Mouse (Mus musculus): ENCODE data around the gene Crabp2.
A peak's percentile ranks its signal among the peaks of the same experiment; 100 is the strongest.
"Not testable (repeated sequence)": the region's sequence is repeated elsewhere in the genome, so short reads cannot be mapped to it uniquely, and the experiment has no call there.

Crabp2 gene

DNA sequence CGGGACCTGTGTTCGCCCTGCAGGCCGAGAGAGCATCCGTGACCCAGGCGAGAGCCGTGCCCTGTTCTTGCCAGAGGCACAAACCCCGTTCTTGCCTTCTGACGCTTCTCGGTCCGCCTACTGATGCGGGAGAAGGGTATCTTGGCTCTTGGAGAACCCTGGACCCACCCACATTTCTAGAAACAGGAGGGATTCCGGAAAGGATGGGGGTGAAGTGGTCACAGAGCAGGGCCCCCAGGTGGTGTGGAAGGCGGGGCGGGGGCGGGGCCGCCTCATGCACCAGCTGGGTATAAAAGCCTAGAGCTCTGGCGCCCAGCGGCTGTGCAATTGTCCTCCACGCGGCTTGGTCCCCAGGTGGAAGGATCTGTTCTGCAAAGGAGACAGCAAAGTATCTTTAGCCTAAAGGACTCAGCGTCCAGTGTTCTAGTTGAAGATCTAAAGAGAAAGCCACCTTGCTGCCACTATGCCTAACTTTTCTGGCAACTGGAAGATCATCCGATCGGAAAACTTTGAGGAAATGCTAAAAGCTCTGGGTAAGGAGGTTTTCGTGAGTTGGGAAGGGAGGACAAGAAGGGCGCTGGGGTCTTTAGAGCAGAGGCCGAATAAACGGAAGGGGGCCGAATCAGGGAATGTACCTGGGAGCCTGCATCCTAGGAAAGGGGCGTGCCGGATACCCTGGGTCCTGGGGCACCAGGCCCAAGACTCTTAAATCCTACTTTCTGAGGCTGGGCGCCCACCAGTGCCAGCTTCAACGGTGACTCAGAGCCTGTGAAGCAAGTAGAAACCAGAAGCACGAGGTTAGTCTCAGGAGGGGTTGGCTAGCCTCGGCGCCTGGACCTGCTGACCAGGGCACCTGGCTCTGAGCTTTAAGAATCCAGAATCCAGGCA, at the start of gene Crabp2:
Gene Crabp2 (plus strand): TSS at position 289 of the 888 bp plus-strand sequence.
- no peak for DNase-seq

DNA sequence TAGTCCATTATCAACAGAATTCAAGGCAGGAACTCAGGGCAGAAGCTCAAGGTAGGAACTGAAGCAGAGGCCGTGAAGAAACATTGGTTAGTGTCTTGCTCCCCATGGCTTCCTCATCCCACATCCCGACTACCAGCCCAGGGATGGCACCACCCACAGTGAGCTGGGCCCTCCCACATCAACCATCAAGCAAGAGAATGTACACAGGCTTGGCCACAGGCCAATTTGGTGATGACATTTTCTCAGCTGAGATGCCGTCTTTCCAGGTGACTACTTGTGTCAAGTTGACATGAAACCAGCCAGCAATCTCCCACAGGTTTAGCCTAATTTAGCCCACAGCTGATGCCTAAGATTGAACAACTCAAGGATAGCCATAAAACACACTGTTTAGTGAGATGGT, 49.2 kb upstream of the Crabp2 start:
- DNase-seq = no peak

DNA sequence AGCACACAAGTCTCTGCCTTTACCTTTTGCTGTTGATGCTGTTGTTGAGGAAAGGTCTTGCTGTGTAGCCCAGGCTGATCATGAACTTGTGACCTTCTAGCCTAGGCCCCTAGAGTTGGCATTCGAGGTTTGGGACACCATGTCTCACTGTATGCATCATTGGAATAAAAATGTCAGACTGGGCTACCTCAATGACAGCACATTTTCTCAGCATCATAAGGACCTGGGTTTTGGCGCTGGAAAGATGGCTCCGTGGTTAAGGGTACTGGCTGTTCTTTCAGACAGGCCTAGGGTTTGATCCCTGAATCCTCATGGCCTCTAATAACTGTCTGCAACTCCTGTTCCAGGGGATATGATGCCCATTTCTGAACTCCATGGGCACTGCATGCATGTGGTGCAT, 48.7 kb upstream of the Crabp2 start:
- DNase-seq = no peak

DNA sequence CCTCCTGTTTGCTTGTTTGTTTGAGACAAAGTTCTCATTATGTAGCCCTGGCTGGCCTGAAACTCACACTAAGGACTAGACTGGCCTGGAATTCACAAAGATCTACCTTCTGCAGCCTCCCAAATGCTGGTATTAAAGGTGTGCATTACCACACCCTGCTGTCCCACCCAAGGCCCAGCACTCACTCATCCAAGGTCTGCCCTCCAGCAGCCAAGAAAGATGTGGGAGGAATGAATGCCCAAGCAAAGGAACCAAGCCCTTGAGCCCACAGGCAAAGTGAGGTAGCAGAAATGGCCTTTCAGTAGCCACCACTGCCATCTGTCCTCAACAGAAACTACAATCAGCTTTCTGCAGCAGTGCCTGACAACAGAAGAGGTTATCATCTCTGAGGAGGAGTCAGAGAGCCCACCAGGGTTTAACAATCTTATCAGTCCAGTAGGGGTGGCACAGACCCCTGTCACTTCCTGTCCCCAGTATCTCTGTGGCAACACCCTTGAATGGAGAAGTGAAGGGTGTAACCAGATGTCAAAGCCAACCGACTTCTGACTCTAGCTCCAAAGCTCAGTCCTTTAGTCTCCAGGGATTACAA, 47.3 kb upstream of the Crabp2 start:
- DNase-seq = no peak

DNA sequence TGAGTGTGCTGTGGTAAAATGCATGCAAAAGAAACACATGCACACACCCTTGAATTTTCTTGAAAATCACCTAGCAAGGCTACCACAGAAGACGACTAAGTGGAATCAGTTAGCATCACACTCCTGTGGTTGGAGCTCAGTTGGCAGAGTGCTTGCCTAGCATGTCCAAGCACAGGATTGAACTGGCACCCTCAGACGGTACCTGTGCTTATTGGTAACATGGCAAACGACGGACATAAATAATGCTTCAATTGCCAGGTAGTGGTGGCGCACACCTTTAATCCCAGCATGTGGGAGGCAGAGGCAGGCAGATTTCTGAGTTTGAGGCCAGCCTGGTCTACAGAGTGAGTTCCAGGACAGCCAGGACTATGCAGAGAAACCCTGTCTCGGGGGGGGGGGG, 46.5 kb upstream of the Crabp2 start:
- not testable (repeated sequence) for DNase-seq

DNA sequence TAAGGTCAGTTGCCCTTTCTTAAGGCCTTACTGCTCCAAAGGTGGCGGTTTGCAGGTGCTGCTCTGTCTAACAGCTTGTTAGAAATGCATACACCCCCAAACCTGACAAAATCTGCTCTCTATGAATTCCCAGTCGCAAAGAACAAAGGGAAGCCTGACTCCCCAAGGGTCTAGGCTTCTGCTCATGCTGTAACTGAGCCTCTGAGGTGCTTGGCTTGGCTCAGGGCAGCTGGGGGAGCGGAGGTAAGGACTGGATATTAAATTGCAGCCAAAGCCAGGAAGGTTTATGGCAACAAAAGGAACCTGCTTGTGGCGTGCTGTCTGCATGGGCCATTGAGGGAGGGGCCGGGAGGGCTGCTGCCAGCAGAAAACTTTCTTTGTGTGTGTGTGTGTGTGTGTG, 44.6 kb upstream of the Crabp2 start:
- no peak for DNase-seq

DNA sequence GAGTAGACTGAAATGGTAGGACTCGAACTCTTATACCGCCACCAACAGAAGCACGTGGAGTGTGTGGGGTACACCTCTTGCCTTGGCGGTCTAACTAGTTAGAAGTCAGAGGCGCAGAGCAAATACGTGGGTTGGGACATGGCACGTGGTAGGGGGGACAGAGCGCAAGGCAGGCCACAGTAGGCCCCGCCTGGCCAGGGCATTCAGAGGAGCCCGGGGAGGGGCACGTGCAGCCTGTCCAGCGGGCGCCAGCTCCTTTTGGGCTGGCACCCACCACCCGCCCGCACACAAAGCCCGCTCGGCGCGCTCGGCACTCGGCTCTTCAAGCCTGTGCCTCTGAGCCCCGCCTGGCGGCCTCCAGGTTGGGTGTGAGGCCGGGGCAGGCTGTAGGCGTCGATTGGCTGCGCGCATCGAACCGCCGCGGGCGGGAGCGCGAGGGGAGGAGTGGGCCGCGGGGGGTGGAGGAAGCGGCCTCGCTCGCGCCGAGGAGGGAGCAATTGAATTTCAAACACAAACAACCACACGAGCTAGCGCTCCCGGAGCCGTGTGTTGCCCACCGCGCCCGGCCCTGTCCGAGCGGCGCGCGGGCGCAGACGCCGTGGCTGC, 42.5 kb upstream of the Crabp2 start, which contains the start of gene Hdgf:
Gene Hdgf (plus strand): TSS at position 442 of the 606 bp plus-strand sequence.
- peak; percentile 92 for DNase-seq

DNA sequence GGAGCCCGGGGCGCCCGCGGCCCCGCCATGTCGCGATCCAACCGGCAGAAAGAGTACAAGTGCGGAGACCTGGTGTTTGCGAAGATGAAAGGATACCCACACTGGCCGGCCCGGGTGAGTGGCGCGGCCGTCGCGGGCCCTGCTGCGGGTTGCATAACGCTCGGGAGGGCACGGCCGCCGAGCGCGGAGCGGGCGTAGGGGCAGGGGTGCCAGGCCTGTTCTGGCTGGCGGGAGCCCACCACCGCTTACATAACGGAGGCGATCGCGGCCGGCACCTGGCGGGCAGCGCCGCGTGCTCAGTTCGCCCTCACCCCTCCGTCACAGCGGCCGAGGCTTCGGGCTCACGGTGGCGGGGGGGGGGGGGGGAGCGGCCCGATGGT, 41.9 kb upstream of the Crabp2 start:
- DNase-seq = peak; percentile 52

DNA sequence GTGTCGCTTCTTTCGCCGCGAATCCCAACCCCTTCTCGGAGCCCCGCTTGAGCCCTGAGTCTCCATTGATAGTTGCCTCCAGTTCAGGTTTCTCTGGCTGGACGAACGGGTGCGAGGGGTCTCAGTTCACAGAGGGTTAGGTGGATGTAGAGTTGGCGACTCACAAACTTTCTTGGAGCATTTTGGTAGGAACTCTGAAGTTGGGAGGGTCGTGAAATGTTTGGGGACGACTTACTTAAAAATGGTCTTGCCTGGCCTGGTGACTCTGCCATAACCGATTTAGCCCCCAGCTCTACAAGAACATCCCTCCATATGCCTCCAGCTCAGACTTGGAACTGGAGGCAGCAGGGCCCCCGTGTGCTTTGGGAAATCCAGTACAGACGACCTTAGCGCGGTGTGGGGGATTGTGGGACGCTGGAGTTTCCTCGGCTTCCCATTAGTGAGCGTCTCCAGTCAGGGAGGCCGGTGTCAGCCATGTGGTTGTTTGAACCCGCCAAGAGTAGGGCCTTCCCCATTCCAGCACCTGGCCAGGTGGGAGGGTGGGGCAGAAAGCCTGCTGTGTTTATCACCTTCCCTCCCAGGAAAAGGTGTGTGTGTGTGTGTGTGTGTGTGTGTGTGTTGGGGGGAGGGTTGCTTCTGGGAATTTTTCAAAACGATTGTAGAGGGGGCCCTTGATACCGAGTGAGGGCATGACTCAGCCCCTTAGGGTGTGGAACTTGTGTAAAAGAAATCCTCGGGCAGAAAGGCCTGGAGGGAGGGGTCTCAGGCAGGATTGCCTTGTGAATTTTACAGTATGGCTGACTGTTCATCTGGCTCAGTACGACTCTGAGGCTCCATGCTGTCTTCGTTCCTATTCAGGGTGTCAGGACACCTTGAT, 41.2 kb upstream of the Crabp2 start:
- peak; percentile 32 for DNase-seq

DNA sequence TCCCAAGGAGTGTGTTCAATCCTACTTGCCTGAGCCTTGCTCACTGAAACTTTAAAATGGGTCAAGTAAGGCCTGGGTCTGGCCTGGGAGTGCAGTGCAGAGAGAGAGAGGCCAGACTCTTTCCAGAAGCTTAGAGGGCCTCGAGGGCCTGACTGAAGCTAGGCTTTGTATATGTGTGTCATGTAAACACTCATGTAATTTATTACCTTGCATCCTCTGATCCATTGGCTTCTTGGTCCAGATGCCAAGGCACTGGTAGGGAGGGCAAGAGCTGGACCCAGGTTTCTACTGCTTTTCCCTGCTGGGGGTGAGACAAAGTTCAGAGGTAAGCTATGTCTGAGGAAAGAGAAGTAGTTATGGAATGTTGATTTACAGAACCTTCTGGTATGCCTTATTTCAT, 40.6 kb upstream of the Crabp2 start:
- DNase-seq = no peak

DNA sequence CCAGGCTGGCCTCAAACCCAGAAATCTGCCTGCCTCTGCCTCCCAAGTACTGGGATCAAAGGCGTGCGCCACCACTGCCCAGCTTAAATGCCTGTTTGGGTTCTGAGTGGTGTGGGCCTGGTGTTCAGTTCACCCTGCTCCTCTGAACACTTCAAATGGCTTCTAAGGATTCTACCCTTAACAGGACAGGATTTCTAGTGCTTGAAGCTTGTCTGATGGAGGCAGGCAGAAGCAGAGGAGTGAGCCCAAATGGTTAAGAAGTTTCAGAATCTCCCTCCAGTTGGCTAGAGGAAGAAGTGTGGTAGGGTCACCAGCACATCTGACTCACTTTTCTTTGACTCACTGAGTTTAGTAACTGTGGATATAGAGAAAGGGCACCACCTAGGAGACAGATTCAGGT, 39.1 kb upstream of the Crabp2 start:
- DNase-seq = no peak

DNA sequence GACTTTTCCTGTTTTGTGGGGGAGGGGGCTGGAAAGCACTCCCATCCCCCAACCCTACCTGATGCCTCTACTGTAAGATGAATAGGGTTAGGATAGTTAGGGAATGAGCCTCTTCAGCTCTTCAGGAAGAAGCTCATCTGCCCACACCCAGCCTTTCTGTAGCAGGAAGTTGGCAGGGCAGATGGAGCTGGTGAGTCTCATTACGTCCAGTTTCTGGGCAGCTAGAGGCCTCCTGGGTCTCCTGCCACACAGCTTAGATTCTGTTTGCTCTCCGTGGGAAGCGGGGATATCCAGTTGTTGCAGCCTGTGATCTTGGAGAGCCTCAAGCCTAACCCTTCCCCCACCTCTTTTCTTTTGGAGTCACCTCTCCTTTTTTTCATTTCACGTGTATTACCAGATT, 38.6 kb upstream of the Crabp2 start:
- DNase-seq = no peak

DNA sequence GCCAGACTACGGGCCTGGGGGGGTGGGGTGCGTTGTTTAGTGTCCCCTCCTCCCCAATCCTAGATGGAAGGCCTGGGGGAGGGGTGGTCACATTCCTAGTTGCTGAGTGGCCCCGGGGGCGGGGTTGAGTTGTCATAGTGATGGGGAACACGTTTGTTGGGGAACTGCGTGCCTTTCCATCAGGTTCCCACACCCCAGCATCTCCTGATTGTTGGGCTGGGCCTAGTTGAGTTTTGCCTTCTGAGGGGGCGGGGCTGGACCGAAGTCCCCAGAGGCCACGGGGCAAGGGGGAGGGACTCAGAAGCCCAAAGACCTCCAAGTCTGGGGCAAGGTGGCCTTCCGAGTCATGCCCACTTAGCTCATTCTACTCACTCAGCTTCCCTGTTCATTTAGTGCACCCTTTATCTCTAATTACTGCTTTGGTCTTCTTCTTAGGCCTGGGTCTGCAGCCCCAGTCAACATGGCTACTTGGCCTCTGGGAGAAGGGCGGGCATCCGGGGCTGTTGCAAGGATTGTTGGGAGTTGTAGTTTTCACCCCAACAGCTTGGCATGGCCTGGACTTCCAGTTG, 37.8 kb upstream of the Crabp2 start:
- DNase-seq = peak; percentile 58

DNA sequence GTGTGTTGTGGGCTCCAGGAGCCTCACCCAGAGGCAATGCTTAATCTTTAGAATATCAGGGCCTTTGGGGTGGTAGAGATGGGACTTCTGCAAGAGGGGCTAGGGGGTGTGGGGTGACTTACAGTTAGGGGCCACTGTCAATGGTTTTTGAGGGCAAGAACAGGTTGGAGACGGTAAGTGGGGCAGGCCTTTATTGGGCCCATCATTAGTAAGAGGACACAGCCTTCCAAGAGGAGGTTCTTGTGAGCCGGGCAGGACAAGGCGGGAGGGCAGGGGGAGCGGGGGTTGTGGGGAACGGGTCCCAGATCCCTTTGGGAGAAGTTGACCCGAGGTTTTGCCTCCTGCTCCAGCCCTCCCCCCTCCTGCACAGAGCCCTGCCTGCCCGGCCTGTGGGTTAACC, 35.0 kb upstream of the Crabp2 start:
- DNase-seq = no peak

DNA sequence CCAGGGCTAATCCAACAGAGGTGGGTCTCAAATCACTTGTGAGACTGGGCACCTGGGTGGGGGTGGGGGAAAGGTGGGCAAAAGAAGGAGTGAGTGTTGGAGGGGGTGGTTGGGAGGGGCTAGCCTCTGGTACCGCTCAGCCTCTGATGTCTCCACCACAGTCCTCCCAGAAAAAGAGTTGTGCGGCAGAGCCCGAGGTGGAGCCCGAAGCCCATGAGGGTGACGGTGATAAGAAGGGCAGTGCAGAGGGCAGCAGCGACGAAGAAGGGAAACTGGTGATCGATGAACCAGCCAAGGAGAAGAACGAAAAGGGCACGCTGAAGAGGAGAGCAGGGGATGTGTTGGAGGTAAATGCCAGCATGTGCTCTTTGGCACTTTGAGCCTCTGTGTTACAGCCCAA, 34.6 kb upstream of the Crabp2 start:
- DNase-seq = no peak

DNA sequence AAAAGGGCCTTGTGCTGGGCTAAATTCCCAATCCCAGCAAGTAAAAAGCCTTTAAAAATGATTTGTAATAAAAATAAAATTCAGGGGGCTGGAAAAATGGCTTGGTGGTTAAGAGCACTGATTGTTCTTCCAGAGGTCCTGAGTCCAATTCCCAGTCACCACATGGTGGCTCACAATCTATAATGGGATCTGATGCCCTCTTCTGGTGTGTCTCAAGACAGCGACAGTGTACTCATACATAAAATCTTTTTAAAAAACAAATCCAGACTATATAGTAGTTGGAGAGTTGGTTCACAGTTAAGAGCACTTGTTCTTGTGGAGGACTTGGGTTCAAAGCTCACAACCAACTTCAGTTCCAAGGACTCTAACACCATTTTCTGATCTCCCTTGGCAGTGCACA, 31.5 kb upstream of the Crabp2 start:
- DNase-seq = no peak

DNA sequence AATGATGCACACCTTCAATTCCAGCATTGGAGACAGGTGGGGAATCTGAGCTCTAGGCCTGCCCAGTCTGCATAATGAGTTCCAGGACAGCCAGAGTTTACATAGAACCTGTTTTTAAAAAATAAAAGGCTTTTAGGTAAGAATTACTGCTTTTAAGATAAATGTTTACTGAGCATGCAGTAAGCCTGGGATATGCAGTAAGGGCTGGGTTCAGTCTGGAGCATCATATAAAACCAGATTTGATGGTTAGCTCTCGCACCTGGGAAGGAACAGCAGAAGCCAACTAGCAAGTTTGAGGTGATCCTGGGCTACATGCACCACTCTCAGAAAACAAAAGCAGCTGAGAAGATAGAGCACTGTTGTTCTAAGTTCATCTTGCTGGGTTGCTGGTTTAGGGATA, 29.9 kb upstream of the Crabp2 start:
- no peak for DNase-seq

DNA sequence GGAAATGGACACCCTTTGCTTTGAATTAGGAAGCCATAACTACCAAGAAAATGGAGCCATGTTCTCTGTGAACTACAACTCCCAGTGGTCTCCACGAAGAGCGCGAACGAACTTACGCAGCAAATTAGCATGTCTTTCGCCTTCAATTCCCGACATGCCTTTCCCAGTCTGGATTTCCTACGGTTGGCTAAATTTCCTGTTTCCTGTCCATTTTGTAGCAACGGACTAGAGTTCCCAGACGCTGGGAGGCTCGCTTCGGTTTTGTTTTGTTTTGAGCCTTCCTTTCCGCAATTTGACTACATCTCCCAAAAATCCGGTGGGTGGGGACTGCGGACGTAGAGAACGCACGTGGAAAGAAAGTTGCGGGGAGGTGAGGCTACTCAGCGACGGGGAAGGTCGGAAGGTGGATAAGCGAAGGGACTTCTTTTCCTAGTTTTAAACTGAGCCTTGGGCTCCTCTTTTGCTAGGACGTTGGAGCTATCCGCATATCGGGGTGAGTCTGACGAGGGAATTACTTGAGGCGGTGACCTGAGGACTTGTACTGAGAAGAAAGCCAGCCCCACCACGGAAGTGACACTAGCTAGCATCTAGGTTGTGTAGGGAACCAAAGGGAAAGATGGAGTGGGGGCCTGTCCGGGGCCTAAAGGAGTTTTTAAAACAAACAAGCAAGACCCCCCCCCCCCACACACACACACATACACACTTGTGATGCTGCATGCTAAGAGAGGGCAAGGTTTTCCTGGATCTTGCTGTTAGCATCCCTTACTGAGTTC, 28.9 kb upstream of the Crabp2 start, which contains the start of gene Mrpl24:
Gene Mrpl24 (plus strand): TSS at position 171 of the 773 bp plus-strand sequence.
- peak; percentile 68 for DNase-seq

DNA sequence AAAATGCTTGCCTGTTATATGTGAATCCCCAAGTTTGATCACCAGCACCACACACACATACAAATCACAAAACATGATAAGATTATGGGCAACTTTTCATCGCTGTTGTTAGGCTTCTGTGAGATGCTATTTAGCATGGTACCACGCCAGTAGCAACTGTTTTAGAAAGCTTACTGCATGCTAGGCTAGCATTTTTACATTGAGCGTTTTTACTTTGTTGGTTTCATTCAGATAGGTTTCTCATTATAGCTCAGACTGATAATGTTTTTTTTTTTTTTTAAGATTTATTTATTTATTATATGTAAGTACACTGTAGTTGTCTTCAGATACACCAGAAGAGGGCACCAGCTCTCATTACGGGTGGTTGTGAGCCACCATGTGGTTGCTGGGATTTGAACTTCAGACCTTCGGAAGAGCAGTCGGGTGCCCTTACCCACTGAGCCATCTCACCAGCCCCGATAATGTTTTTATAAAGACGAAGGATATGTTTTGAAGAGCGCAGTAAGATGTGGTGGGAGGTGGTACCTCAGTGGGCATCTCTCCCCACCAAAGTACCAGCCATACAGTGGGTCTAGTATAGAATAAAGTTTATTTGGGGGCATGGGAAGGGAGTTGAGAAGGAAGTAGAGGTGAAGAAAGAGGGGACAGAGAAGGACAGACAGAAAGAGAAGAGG, 28.1 kb upstream of the Crabp2 start:
- no peak for DNase-seq

DNA sequence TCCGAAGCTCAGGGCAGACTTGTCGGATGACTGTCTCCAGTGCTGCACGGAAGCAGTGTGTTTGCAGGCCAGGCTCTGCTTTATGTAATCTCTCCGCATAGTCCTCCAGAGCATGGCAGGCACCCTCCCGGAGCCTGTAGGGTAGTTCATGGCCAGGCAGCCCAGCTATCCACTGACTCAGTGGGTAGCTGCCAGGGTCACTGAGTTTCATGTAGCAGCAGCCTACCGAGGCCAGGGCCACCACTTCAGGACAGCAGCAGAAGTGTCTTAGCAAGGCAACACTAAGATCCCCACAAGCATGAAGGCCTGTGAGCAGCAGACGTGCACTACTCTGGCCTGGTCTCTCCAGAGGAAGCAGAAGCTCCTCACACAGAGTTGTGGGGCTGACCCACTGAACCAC, 23.5 kb upstream of the Crabp2 start:
- DNase-seq = no peak

DNA sequence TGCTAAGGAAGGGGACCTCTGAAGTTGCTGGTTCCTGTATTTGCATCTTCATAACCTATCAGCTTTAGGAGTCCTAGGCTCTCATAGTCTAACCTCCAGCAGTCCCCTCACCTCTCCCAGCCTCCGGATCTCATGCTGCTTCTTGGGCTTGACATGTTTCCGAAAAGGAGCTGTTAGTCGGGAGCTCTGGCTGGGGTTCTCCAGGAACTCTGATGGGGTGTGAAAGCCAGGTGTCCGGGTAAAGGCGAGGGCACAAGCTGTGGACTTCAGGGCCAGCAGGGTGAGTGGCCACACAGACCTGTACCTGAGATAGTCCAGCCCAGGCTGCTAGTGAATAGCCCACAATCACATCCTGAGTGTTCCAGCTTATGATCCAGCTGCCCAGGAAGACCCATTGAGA, 21.0 kb upstream of the Crabp2 start:
- no peak for DNase-seq

Data from right cerebral cortex, postnatal 14 days (tissue).